19 mouse cellular contexts compared by ENCODE assay signal in genomic region chr11:8792146-8792545, GRCm38 (mm10).
A peak's percentile ranks its signal among the peaks of the same experiment; 100 is the strongest.
DNase-seq lines count a peak whose midpoint lies in the region; ATAC-seq lines count a peak whose summit lies in the region.
"Had no signal": no experiment of that assay in that cellular context is flagged by ENCODE, and none has a peak within 500 bp of the region (broad histone marks: within the 10 kb centered on the region; RNA-seq: fewer than 3 reads in every experiment).

No protein-coding gene starts in this region.

- H3K4me1 ChIP-seq in midbrain, embryonic 13.5 days (replicated peaks): no peaks in the 10 kb centered on the region
- H3K4me1 ChIP-seq in midbrain, embryonic 14.5 days (ENCODE audit: control insufficient read depth, insufficient read depth, low read length): no peaks in the 10 kb centered on the region
- H3K4me1 ChIP-seq: forebrain, embryonic 15.5 days; hindbrain, embryonic 15.5 days; megakaryocyte, embryonic 14.5 days; neural tube, embryonic 13.5 days had no signal

- no peaks in the 10 kb centered on the region for H3K9me3 ChIP-seq in midbrain, embryonic 13.5 days
- H3K9me3 ChIP-seq in midbrain, embryonic 14.5 days (ENCODE audit: control insufficient read depth, low read length): no peaks in the 10 kb centered on the region
- H3K9me3 ChIP-seq: forebrain, embryonic 15.5 days; hindbrain, embryonic 15.5 days; limb, embryonic 12.5 days; megakaryocyte, embryonic 14.5 days; neural tube, embryonic 13.5 days had no signal

- ATAC-seq in megakaryocyte, adult 5-6 weeks (ENCODE audit: poor library complexity, severe bottlenecking): 0 out of 2 replicates have a peak, but pooled peaks have one; percentile 27
- ATAC-seq in midbrain, embryonic 13.5 days: no peak
- no peak for ATAC-seq in midbrain, embryonic 14.5 days (ENCODE audit: low FRiP score, low TSS enrichment)
- ATAC-seq: activated CD4-positive, CD25-positive, alpha-beta regulatory T cell, adult 4 months; forebrain, embryonic 15.5 days; intestine, postnatal 0 days had no signal

- H3K27me3 ChIP-seq in midbrain, embryonic 13.5 days: no peaks in the 10 kb centered on the region
- no peaks in the 10 kb centered on the region for H3K27me3 ChIP-seq in midbrain, embryonic 14.5 days (ENCODE audit: control insufficient read depth, insufficient read depth, low read length)
- H3K27me3 ChIP-seq: forebrain, embryonic 15.5 days; hindbrain, embryonic 15.5 days; limb, embryonic 12.5 days; megakaryocyte, embryonic 14.5 days; neural tube, embryonic 13.5 days had no signal

- H3K36me3 ChIP-seq in midbrain, embryonic 13.5 days: no peaks in the 10 kb centered on the region
- H3K36me3 ChIP-seq in midbrain, embryonic 14.5 days (ENCODE audit: control insufficient read depth, insufficient read depth, low read length): no peaks in the 10 kb centered on the region
- H3K36me3 ChIP-seq: forebrain, embryonic 15.5 days; hindbrain, embryonic 15.5 days; limb, embryonic 12.5 days; neural tube, embryonic 13.5 days had no signal

- H3K4me2 ChIP-seq in midbrain, embryonic 13.5 days (replicated peaks): no peak overlapping the region
- H3K4me2 ChIP-seq in midbrain, embryonic 14.5 days (ENCODE audit: low read length): no peak overlapping the region
- H3K4me2 ChIP-seq: forebrain, embryonic 15.5 days; hindbrain, embryonic 15.5 days; limb, embryonic 12.5 days; neural tube, embryonic 13.5 days had no signal

- DNase-seq in adrenal gland, adult (ENCODE audit: inconsistent age in 2 of 2, low spot score in 1 of 2): peak; percentile 32 to 63
- DNase-seq in adrenal gland, adult 18-20 months (ENCODE audit: low spot score in 2 of 2): no peak
- peak; percentile 32 for DNase-seq in lung, postnatal 14 days
- DNase-seq in lung, adult 18-20 months: no peak
- DNase-seq in thymus, postnatal 4 days: peak; percentile 64
- DNase-seq in midbrain, embryonic 14.5 days: no peak
- DNase-seq: cerebellum, adult 8-10 months; heart, adult 2 months; heart, postnatal 10 days had no signal

- H3K9ac ChIP-seq in midbrain, embryonic 13.5 days (replicated peaks): no peak overlapping the region
- H3K9ac ChIP-seq in midbrain, embryonic 14.5 days (replicated peaks; ENCODE audit: low read length): no peak overlapping the region
- H3K9ac ChIP-seq: forebrain, embryonic 15.5 days; hindbrain, embryonic 15.5 days; limb, embryonic 12.5 days; liver, embryonic 14.5 days; neural tube, embryonic 13.5 days had no signal

- H3K4me3 ChIP-seq in midbrain, embryonic 13.5 days (replicated peaks): no peak overlapping the region
- no peak overlapping the region for H3K4me3 ChIP-seq in midbrain, embryonic 14.5 days (replicated peaks; ENCODE audit: low read depth, low read length)
- H3K4me3 ChIP-seq: forebrain, embryonic 15.5 days; heart, adult 2 months; hindbrain, embryonic 15.5 days; limb, embryonic 12.5 days; megakaryocyte, embryonic 14.5 days; neural tube, embryonic 13.5 days had no signal

- no peak overlapping the region for H3K27ac ChIP-seq in midbrain, embryonic 13.5 days
- H3K27ac ChIP-seq in midbrain, embryonic 14.5 days (replicated peaks; ENCODE audit: low read depth, low read length): no peak overlapping the region
- H3K27ac ChIP-seq: forebrain, embryonic 15.5 days; heart, adult 2 months; hindbrain, embryonic 15.5 days; liver, embryonic 14.5 days; neural tube, embryonic 13.5 days had no signal

- 88% methylated on average over 2 of the region's 2 CpGs for WGBS in midbrain, embryonic 13.5 days
- WGBS in midbrain, embryonic 14.5 days: 82% methylated on average over 2 of the region's 2 CpGs

Comparison
In these comparisons a context has a peak if more than half of its experiments do, and no peak if none do; other contexts are left out.
1. DNase-seq: peak in adrenal gland, adult (2 of 2), lung, postnatal 14 days (single experiment) and thymus, postnatal 4 days (single experiment); none in adrenal gland, adult 18-20 months (0 of 2), lung, adult 18-20 months (0 of 2) and midbrain, embryonic 14.5 days (single experiment).